ENCODE assay signal across 1 mouse cellular context in the genomic region with DNA sequence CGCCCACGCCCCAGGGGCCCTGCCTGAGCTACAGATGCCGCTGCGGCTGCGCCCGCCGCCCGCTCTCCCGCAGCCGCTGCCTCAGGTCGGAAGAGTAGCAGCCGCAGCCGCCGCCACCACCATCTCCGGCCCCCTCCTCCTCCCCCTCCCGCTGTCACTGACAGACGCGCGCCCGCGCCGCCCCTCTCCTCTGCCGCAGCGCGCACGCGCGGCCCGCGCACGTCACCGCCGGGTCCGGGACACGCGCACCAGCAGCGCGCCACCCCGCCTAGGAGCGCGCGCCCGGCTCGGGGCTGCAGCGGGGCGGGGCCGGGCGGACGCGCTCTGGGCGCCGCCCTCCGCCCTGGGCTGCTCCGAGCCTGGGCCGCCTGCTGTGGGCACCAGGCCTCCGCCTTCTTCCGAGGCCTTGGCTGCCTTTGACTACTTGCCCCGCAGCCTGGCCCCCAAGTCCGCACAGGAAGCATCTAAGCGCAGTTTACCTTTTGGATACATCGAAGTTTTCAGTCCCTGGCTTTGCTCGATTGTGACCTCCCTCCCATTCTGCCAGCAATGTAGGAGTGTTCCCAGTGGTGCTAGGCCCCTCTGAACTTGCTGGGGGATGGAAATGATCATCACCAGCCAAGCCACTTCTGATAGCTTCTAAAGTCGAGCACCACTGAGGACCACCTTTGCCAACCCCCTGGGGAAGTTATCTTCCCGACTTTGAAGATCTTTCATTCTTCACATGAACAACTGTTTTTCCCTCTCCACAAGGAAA.
A peak's percentile ranks its signal among the peaks of the same experiment; 100 is the strongest.
TF ChIP-seq lines count a peak whose summit lies in the region.

A gene (minus strand): TSS at position 201 of the 757 bp plus-strand sequence.

TF ChIP-seq in CH12.LX, 34 proteins besides CTCF, POLR2A, EP300 and RAD21:
- TF ChIP-seq MAX (IDR thresholded peaks at IDR 0.05; ENCODE audit: low read length) (no peak), IRF4 (IDR thresholded peaks at IDR 0.05; ENCODE audit: low read depth, low read length) (no peak), SMC3 (IDR thresholded peaks at IDR 0.05; ENCODE audit: low read depth, low read length) (no peak), CHD2 (IDR thresholded peaks at IDR 0.05; ENCODE audit: low read length) (no peak), JUND (conservative IDR thresholded peaks at IDR 0.05; ENCODE audit: low read depth, low read length) (no peak), USF1 (IDR thresholded peaks at IDR 0.05; ENCODE audit: low read depth, low read length) (no peak), SIN3A (IDR thresholded peaks at IDR 0.05; ENCODE audit: low read length) (no peak), HCFC1 (IDR thresholded peaks at IDR 0.05; ENCODE audit: low read depth, low read length) (peak; percentile 48), TBP (conservative IDR thresholded peaks at IDR 0.05; ENCODE audit: low read depth, low read length) (no peak), POLR2AphosphoS2 (IDR thresholded peaks at IDR 0.05; ENCODE audit: low read depth, low read length) (no peak), MEF2A (IDR thresholded peaks at IDR 0.05; ENCODE audit: borderline replicate concordance, low read depth, low read length) (no peak), MAZ (IDR thresholded peaks at IDR 0.05; ENCODE audit: low read depth, low read length) (0 out of 2 replicates have a peak, but pooled peaks have one; percentile 39), CHD1 (IDR thresholded peaks at IDR 0.05; ENCODE audit: low read depth, low read length) (no peak), ETS1 (conservative IDR thresholded peaks at IDR 0.05; ENCODE audit: low read depth, low read length) (no peak), UBTF (IDR thresholded peaks at IDR 0.05; ENCODE audit: low read depth, low read length) (0 out of 2 replicates have a peak, but pooled peaks have one; percentile 57), ZC3H11A (IDR thresholded peaks at IDR 0.05; ENCODE audit: low read depth, low read length) (no peak), MXI1 (IDR thresholded peaks at IDR 0.05; ENCODE audit: low read depth, low read length) (no peak), NELFE (IDR thresholded peaks at IDR 0.05; ENCODE audit: low read depth, low read length) (peak; percentile 86), E2F4 (IDR thresholded peaks at IDR 0.05; ENCODE audit: insufficient replicate concordance, low read depth, low read length) (no peak), ZKSCAN1 (IDR thresholded peaks at IDR 0.05; ENCODE audit: borderline replicate concordance, low read depth, low read length) (no peak), MYC (IDR thresholded peaks at IDR 0.05; ENCODE audit: low read depth, low read length) (no peak), TCF12 (IDR thresholded peaks at IDR 0.05; ENCODE audit: low read depth, low read length) (0 out of 2 replicates have a peak, but pooled peaks have one; percentile 56), ELF1 (IDR thresholded peaks at IDR 0.05; ENCODE audit: low read depth, low read length) (peak; percentile 53; the same call in 1 of the 2 replicates), GABPA (IDR thresholded peaks at IDR 0.05; ENCODE audit: insufficient replicate concordance, low read depth, low read length) (no peak), KAT2A (IDR thresholded peaks at IDR 0.05; ENCODE audit: insufficient replicate concordance, low read length) (no peak), RCOR1 (conservative IDR thresholded peaks at IDR 0.05; ENCODE audit: low read depth, low read length) (no peak), USF2 (conservative IDR thresholded peaks at IDR 0.05; ENCODE audit: low read depth, low read length) (no peak), NRF1 (IDR thresholded peaks at IDR 0.05; ENCODE audit: low read depth, low read length) (peak; percentile 91), BHLHE40 (IDR thresholded peaks at IDR 0.05; ENCODE audit: low read depth, low read length) (no peak), JUN (IDR thresholded peaks at IDR 0.05; ENCODE audit: insufficient read depth, low read depth, low read length) (no peak), MAFK (IDR thresholded peaks at IDR 0.05; ENCODE audit: insufficient replicate concordance, low read length) (no peak), PAX5 (IDR thresholded peaks at IDR 0.05; ENCODE audit: low read length) (no peak), ZMIZ1 (IDR thresholded peaks at IDR 0.05; ENCODE audit: low read depth, low read length) (peak; percentile 52; the same call in 1 of the 2 replicates), ZNF384 (IDR thresholded peaks at IDR 0.05; ENCODE audit: low read depth, low read length) (no peak)
TF ChIP-seq in CH12.LX: peak in this region for 8.
